Mouse (Mus musculus) midbrain, embryonic 16.5 days (tissue): Measurements from ENCODE around the gene Entr1. TPM values are rescaled to one million over a fixed set of nuclear protein-coding genes. Genes with fewer than 3 reads are reported as not detected.
A peak's percentile ranks its signal among the peaks of the same experiment; 100 is the strongest.

Experiments used
- ATAC-seq: fragments of 200-750 bp; cut with Nextera tagmentation; 2 replicates; pipeline ENCODE4 v1.8.0; 2017; ENCODE audit warnings: moderate TSS enrichment
- H3K27ac ChIP-seq: fragments of 300-500 bp; sonication (generic); 2 replicates; pipeline ENCODE4 v1.5.1; 2014; ENCODE audit warnings: mild to moderate bottlenecking, low read length, mixed read lengths
- H3K27me3 ChIP-seq: fragments of 300-500 bp; sonication (generic); 2 replicates; pipeline ENCODE4 v1.6.1; 2014; ENCODE audit warnings: low read depth, low read length, mixed read lengths; ENCODE audit not compliant: control insufficient read depth, insufficient read depth
- H3K36me3 ChIP-seq: fragments of 300-500 bp; sonication (generic); 2 replicates; pipeline ENCODE4 v1.6.1; 2014; ENCODE audit warnings: mild to moderate bottlenecking, low read length, moderate library complexity, mixed read lengths; ENCODE audit not compliant: control insufficient read depth, insufficient read depth
- H3K4me1 ChIP-seq: fragments of 300-500 bp; sonication (generic); 2 replicates; pipeline ENCODE4 v1.6.1; 2014; ENCODE audit warnings: mild to moderate bottlenecking, low read length, mixed read lengths; ENCODE audit not compliant: control insufficient read depth, insufficient read depth
- H3K4me2 ChIP-seq: fragments of 300-500 bp; sonication (generic); 2 replicates; pipeline ENCODE4 v1.6.1; 2014; ENCODE audit warnings: mild to moderate bottlenecking, low read length, mixed read lengths
- H3K4me3 ChIP-seq: fragments of 300-500 bp; sonication (generic); 2 replicates; pipeline ENCODE4 v1.5.1; 2014; ENCODE audit warnings: low read depth, mild to moderate bottlenecking, low read length, moderate library complexity, mixed read lengths
- H3K9ac ChIP-seq: fragments of 300-500 bp; sonication (generic); 2 replicates; pipeline ENCODE4 v1.6.1; 2014; ENCODE audit warnings: low read depth, low read length, mixed read lengths
- H3K9me3 ChIP-seq: fragments of 300-500 bp; sonication (generic); replicated peaks from 2 replicates; pipeline ENCODE4 v1.6.1; 2014; ENCODE audit warnings: mild to moderate bottlenecking, low read length, mixed read lengths; ENCODE audit not compliant: control insufficient read depth, poor library complexity, severe bottlenecking
- WGBS: fragments of 180-500 bp; shearing (Covaris S2); extraction: QIAGEN DNeasy Blood & Tissue Kit; methylation state at CpG from one replicate; pipeline ENCODE4 v1.1.7; 2014; 5-methylcytosine and 5-hydroxymethylcytosine counted together
- polyA plus RNA-seq: library from polyadenylated mRNA; unstranded; fragments of >200 nt; fragmentation: Nextera tagmentation; extraction: Ambion mirVana; gene quantifications from 2 replicates; pipeline ENCODE4 v1.2.1, GENCODE M21; 2015

The Entr1 gene
- polyA plus RNA-seq, 1 experiment from 2014 or later = 182 TPM

DNA sequence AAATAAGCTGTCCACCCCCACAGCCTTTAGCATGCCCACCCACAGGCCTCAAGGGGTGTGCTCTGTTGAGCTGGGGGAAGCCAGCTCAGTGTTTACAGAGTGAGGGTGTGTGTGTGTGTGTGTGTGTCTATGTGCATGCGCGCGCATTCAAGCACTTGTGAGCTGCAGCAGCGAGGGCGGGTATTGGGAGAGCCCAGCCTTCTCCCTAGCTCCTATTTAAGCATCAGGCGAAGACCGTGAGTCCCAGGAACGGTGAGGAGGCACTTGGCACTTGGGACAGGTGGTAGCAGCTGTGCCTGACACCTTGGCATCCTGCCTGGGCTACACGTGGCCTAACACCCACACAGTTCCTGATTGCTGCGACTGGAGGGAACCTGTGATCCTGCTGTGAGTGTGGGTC lies 47.1 kb downstream of the Entr1 start:
- ATAC-seq = no peak
- Histone ChIP-seq H3K4me2 (no peak overlapping the region), H3K4me3 (no peak overlapping the region), H3K27me3 (no peaks in the 10 kb centered on the region), H3K27ac (0 out of 2 replicates have a peak overlapping the region, but pooled peaks have one; percentile 42), H3K4me1 (no peaks in the 10 kb centered on the region), H3K36me3 (peaks cover 67% of the 10 kb centered on the region), H3K9ac (no peak overlapping the region), H3K9me3 (no peaks in the 10 kb centered on the region)
- WGBS = 84% methylated on average over 10 of the region's 10 CpGs

DNA sequence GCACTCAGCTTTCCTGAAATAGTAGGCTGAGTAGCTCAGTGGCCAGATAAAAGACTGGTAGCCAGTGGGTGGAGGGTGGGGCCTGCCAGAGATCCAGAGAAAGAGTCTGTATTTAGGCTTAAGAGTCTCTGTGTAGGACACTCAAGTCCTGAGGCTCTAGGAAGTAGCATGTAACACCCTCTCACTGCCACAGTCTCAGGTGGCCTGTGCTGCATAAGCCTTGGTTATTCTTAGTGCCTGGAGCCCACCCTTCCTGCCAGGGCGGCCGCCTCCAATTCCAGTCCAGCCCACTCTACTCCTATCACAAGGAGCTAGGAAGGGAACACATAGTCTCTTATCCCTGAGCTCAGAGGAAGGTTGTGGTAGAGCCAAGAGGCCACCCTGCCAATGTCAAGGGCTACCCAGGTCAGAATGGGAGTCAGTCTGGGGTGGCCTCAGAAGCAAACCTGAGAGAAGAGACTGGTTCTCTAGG lies 47.6 kb downstream of the Entr1 start:
- Histone ChIP-seq H3K4me2 (no peak overlapping the region), H3K4me3 (no peak overlapping the region), H3K27ac (no peak overlapping the region), H3K27me3 (no peaks in the 10 kb centered on the region), H3K9ac (no peak overlapping the region), H3K9me3 (no peaks in the 10 kb centered on the region), H3K4me1 (no peaks in the 10 kb centered on the region), H3K36me3 (peaks cover 63% of the 10 kb centered on the region)
- WGBS = 88% methylated on average over 2 of the region's 2 CpGs
- no peak for ATAC-seq

DNA sequence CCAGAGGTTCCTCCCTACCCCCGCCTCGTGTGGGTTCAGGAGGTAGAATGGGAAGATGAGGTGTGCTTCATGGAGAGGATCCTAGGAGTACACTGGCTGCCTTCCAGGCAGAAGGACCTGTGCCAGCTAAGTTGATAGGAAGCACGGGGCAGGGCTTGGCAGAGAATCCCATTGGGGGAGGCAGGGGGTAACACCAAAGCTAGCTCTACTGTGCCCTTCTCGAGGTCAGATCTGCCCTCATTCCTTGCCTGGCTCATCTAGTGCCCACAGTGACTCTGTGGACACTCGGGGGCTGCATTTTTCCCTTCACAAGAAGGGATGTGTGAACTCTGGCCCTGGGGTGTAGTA lies 49.9 kb downstream of the Entr1 start:
- no peak overlapping the region for H3K9ac ChIP-seq
- no peak overlapping the region for H3K27ac ChIP-seq
- no peak overlapping the region for H3K4me3 ChIP-seq
- H3K4me1 ChIP-seq = no peaks in the 10 kb centered on the region
- no peak for ATAC-seq
- no peaks in the 10 kb centered on the region for H3K27me3 ChIP-seq
- 88% methylated on average over 5 of the region's 5 CpGs for WGBS
- no peak overlapping the region for H3K4me2 ChIP-seq
- H3K9me3 ChIP-seq = no peaks in the 10 kb centered on the region
- peaks cover 39% of the 10 kb centered on the region for H3K36me3 ChIP-seq

DNA sequence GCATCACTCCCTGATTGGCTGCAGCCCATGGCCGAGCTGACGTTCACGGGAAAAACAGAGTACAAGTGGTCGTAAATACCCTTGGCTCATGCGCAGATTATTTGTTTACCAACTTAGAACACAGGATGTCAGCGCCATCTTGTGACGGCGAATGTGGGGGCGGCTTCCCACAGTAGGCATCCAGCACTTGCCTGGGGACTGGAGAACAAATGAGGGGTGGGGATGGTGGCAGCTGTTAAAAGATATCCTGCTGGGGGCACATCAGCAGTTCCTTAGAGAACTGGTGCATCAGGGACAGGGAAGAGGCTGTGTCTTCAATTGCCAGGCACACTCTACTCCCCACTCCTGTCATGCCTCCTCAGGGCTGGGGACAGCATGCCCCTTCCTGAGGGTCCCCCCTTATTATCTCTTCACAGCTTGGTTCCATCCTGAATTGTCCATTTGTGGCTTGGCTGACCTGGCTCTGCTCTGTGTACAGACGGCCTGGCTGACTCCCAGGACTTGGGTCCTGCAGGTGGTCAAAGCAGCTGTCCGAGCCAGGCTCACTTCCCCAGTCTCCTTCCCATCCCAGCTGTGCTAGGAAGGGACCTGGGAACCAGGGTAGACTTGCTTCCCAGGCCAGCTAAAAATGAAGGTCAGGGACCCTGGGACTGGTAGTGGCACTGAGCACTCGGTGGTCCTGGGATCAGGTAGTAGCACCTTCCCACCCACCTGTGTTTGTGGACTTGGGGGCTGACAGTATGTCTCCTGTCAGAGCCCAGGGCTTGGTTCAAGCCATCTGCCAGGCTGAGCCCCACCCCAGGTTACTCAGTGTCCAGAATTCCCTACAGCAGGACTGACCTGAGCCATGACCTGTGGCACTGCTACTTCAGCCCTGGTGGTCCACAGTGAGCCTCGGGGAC lies 50.6 kb downstream of the Entr1 start:
- H3K27me3 ChIP-seq = no peaks in the 10 kb centered on the region
- no peak overlapping the region for H3K27ac ChIP-seq
- H3K4me2 ChIP-seq = no peak overlapping the region
- H3K9me3 ChIP-seq = no peaks in the 10 kb centered on the region
- H3K9ac ChIP-seq = 0 out of 2 replicates have a peak overlapping the region, but pooled peaks have one; percentile 10
- peaks cover 34% of the 10 kb centered on the region for H3K36me3 ChIP-seq
- H3K4me1 ChIP-seq = no peaks in the 10 kb centered on the region
- H3K4me3 ChIP-seq = no peak overlapping the region
- ATAC-seq = peak; percentile 28; the same call in 1 of the 2 replicates
- WGBS = 81% methylated on average over 8 of the region's 13 CpGs

Other genes starting within 250 kb of the Entr1 start
- gene Lhx3, start 181.0 kb downstream of the Entr1 start, polyA plus RNA-seq = not detected in 2 replicates
- 17.2 and 18.4 TPM in 2 replicates for gene Qsox2, start 151.8 kb downstream of the Entr1 start, polyA plus RNA-seq
- gene Ccdc187, start 94.8 kb downstream of the Entr1 start, polyA plus RNA-seq = 0.21 and 0.29 TPM in 2 replicates
- 182 and 188 TPM in 2 replicates for gene Gpsm1, start 73.8 kb downstream of the Entr1 start, polyA plus RNA-seq
- 24.7 and 27.2 TPM in 2 replicates for gene Dnlz, start 37.2 kb downstream of the Entr1 start, polyA plus RNA-seq
- gene Card9, start 28.4 kb downstream of the Entr1 start, polyA plus RNA-seq = 1.0 and 2.7 TPM in 2 replicates
- gene Snapc4, start 8.7 kb downstream of the Entr1 start, polyA plus RNA-seq = 34.8 and 37.9 TPM in 2 replicates
- 90.0 and 96.5 TPM in 2 replicates for gene Pmpca, start within 50 bp of the Entr1 start, polyA plus RNA-seq
- 26.9 and 27.6 TPM in 2 replicates for gene Inpp5e, start 19.9 kb upstream of the Entr1 start, polyA plus RNA-seq
- 18.7 and 20.4 TPM in 2 replicates for gene Sec16a, start 55.9 kb upstream of the Entr1 start, polyA plus RNA-seq
- 10.7 and 11.4 TPM in 2 replicates for gene Notch1, start 127.3 kb upstream of the Entr1 start, polyA plus RNA-seq
- 62.0 and 64.4 TPM in 2 replicates for gene Egfl7, start 190.7 kb upstream of the Entr1 start, polyA plus RNA-seq
- gene Gm20532, start 197.3 kb upstream of the Entr1 start, polyA plus RNA-seq = 0.30 TPM in 1 of 2 replicates, not detected in the other
- gene Agpat2, start 215.1 kb upstream of the Entr1 start, polyA plus RNA-seq = 4.0 and 4.1 TPM in 2 replicates
- 153 and 155 TPM in 2 replicates for gene Fam69b, start 239.1 kb upstream of the Entr1 start, polyA plus RNA-seq